Mouse (Mus musculus) kidney, adult 2 months (tissue): ENCODE data around the gene Mecom. TPM values are rescaled to one million over a fixed set of nuclear protein-coding genes. Genes with fewer than 3 reads are reported as not detected.
A peak's percentile ranks its signal among the peaks of the same experiment; 100 is the strongest.

Experiments used
- DNase-seq: peaks from one replicate; pipeline ENCODE4 v3.0.0; 2021
- H3K27ac ChIP-seq: fragments of 200-500 bp; 2 replicates; pipeline ENCODE4 v1.5.1; 2012; ENCODE audit warnings: low read depth, low read length, control low read depth, inconsistent platforms; ENCODE audit not compliant: insufficient read depth
- H3K27me3 ChIP-seq: fragments of 200-500 bp; replicated peaks from 2 replicates; pipeline ENCODE4 v1.6.1; 2012; ENCODE audit warnings: mild to moderate bottlenecking, moderate library complexity, low read length, inconsistent platforms; ENCODE audit not compliant: control insufficient read depth, insufficient read depth
- H3K36me3 ChIP-seq: fragments of 200-500 bp; 2 replicates; pipeline ENCODE4 v1.6.1; 2012; ENCODE audit warnings: mild to moderate bottlenecking, moderate library complexity, low read length, inconsistent platforms; ENCODE audit not compliant: control insufficient read depth, insufficient read depth
- H3K4me1 ChIP-seq: fragments of 200-500 bp; 2 replicates; pipeline ENCODE4 v1.6.1; 2011; ENCODE audit warnings: low read length; ENCODE audit not compliant: control insufficient read depth, insufficient read depth
- H3K4me3 ChIP-seq: fragments of 200-500 bp; 2 replicates; pipeline ENCODE4 v1.5.1; 2011; ENCODE audit warnings: mild to moderate bottlenecking, low read depth, low read length, control low read depth; ENCODE audit not compliant: insufficient read depth
- CTCF ChIP-seq: fragments of 200-500 bp; conservative IDR thresholded peaks from 2 replicates; pipeline ENCODE4 v1.5.1; 2011; ENCODE audit warnings: low read depth, mild to moderate bottlenecking, control low read depth, low read length, moderate library complexity, mixed read lengths; ENCODE audit not compliant: insufficient read depth, insufficient read length
- POLR2A ChIP-seq: fragments of 200-500 bp; IDR thresholded peaks from one replicate; pipeline ENCODE4 v1.6.1; 2011; ENCODE audit warnings: low read depth, low read length, control low read depth
- WGBS: fragments of 180-500 bp; shearing (Covaris S2); methylation state at CpG from one replicate; pipeline ENCODE4 v1.1.7; 2018; 5-methylcytosine and 5-hydroxymethylcytosine counted together
- polyA plus RNA-seq: library from polyadenylated mRNA; depleted of rRNA; stranded (reverse); fragments of >200 nt; gene quantifications from 2 replicates; pipeline ENCODE4 v1.2.3, GENCODE M21; 2012

The Mecom gene
- polyA plus RNA-seq, 1 experiment = 12.9 TPM

- peaks cover 1% of the 10 kb centered on the region; the same call in 1 of the 2 replicates for H3K27me3 ChIP-seq
- WGBS = 12% methylated on average over 16 of the region's 16 CpGs
- no peaks in the 10 kb centered on the region for H3K36me3 ChIP-seq
- 0 out of 2 replicates have a peak, but pooled peaks cover 2% of the 10 kb centered on the region for H3K4me1 ChIP-seq
- H3K27ac ChIP-seq = peak overlapping the region; percentile 91
- peak; percentile 43 for DNase-seq
- TF ChIP-seq CTCF (no peak), POLR2A (no peak)
- 0 out of 2 replicates have a peak overlapping the region, but pooled peaks have one; percentile 2 for H3K4me3 ChIP-seq
These were observed 37.7 kb downstream of the Mecom start for GRCm38 (mm10) chr3:30510105-30510504.

GRCm38 (mm10) chr3:30508930-30509910, 38.6 kb downstream of the Mecom start:
- peak; percentile 71 for DNase-seq
- H3K4me1 ChIP-seq = 0 out of 2 replicates have a peak, but pooled peaks cover 2% of the 10 kb centered on the region

GRCm38 (mm10) chr3:30508296-30508929, 39.4 kb downstream of the Mecom start:
- peak overlapping the region; percentile 87 for H3K27ac ChIP-seq
- TF ChIP-seq CTCF (peak; percentile 42), POLR2A (no peak)
- H3K27me3 ChIP-seq = peaks cover 1% of the 10 kb centered on the region; the same call in 1 of the 2 replicates
- peak; percentile 82 for DNase-seq
- no peaks in the 10 kb centered on the region for H3K36me3 ChIP-seq
- H3K4me3 ChIP-seq = peak overlapping the region; percentile 55
- WGBS = under 1% methylated on average over 73 of the region's 73 CpGs
- 0 out of 2 replicates have a peak, but pooled peaks cover 2% of the 10 kb centered on the region for H3K4me1 ChIP-seq

More at GRCm38 (mm10) chr3:30508930-30509910, 38.6 kb downstream of the Mecom start:
- TF ChIP-seq POLR2A (no peak), CTCF (no peak)
- Histone ChIP-seq H3K36me3 (no peaks in the 10 kb centered on the region), H3K27ac (peak overlapping the region; percentile 96), H3K27me3 (peaks cover 1% of the 10 kb centered on the region; the same call in 1 of the 2 replicates), H3K4me3 (peak overlapping the region; percentile 55)
- 2% methylated on average over 50 of the region's 55 CpGs for WGBS

- 2% methylated on average over 41 of the region's 41 CpGs for WGBS
- TF ChIP-seq POLR2A (no peak), CTCF (no peak)
- Histone ChIP-seq H3K4me1 (0 out of 2 replicates have a peak, but pooled peaks cover 2% of the 10 kb centered on the region), H3K27ac (peak overlapping the region; percentile 87), H3K27me3 (peaks cover 1% of the 10 kb centered on the region; the same call in 1 of the 2 replicates), H3K36me3 (no peaks in the 10 kb centered on the region), H3K4me3 (peak overlapping the region; percentile 55)
- no peak for DNase-seq
These were observed 40.1 kb downstream of the Mecom start for GRCm38 (mm10) chr3:30507576-30508295.

GRCm38 (mm10) chr3:30507028-30507575, 40.7 kb downstream of the Mecom start:
- peak; percentile 59 for DNase-seq
- Histone ChIP-seq H3K27me3 (peaks cover 1% of the 10 kb centered on the region; the same call in 1 of the 2 replicates), H3K4me3 (peak overlapping the region; percentile 55), H3K4me1 (0 out of 2 replicates have a peak, but pooled peaks cover 2% of the 10 kb centered on the region), H3K36me3 (no peaks in the 10 kb centered on the region), H3K27ac (peak overlapping the region; percentile 87)
- TF ChIP-seq POLR2A (no peak), CTCF (no peak)
- 3% methylated on average over 22 of the region's 22 CpGs for WGBS
